Mouse (Mus musculus): ENCODE results near the gene Cd4.

- TF ChIP-seq POLR2A (IDR thresholded peaks at IDR 0.05; ENCODE audit: control insufficient read depth in 1 of 2, insufficient read depth in 1 of 2, low read depth in 1 of 2, low read length in 2 of 2, poor library complexity in 1 of 2) (no peak), MAX (IDR thresholded peaks at IDR 0.05; ENCODE audit: low read length) (no peak), MEF2A (IDR thresholded peaks at IDR 0.05; ENCODE audit: extremely low read depth, insufficient replicate concordance, low read depth, low read length, poor library complexity, severe bottlenecking) (no peak), MYB (IDR thresholded peaks at IDR 0.05; ENCODE audit: low read depth, low read length) (no peak)
Observed at GRCm38 (mm10) chr6:124854647-124855046, 33.4 kb downstream of the Cd4 start.

Data from MEL (cell line).